Mouse (Mus musculus) hindbrain, embryonic 15.5 days (tissue): Measurements from ENCODE around the gene 4933405L10Rik. TPM values are rescaled to one million over a fixed set of nuclear protein-coding genes. Genes with fewer than 3 reads are reported as not detected.
A peak's percentile ranks its signal among the peaks of the same experiment; 100 is the strongest.

Source experiments
- ATAC-seq: fragments of 200-750 bp; cut with Nextera tagmentation; 2 replicates; pipeline ENCODE4 v1.8.0; 2017; ENCODE audit warnings: low read depth, moderate number of reproducible peaks, moderate TSS enrichment; ENCODE audit not compliant: low FRiP score
- H3K27ac ChIP-seq: fragments of 300-500 bp; sonication (generic); replicated peaks from 2 replicates; pipeline ENCODE4 v1.5.1; 2015; ENCODE audit warnings: mild to moderate bottlenecking, inconsistent platforms
- H3K27me3 ChIP-seq: fragments of 300-500 bp; sonication (generic); 2 replicates; pipeline ENCODE4 v1.6.1; 2015; ENCODE audit warnings: control low read depth, inconsistent platforms
- H3K36me3 ChIP-seq: fragments of 300-500 bp; sonication (generic); 2 replicates; pipeline ENCODE4 v1.6.1; 2015; ENCODE audit warnings: control low read depth, inconsistent platforms
- H3K4me1 ChIP-seq: fragments of 300-500 bp; sonication (generic); replicated peaks from 2 replicates; pipeline ENCODE4 v1.6.1; 2015; ENCODE audit warnings: control low read depth, inconsistent platforms
- H3K4me2 ChIP-seq: fragments of 300-500 bp; sonication (generic); 2 replicates; pipeline ENCODE4 v1.6.1; 2015; ENCODE audit warnings: moderate library complexity, mild to moderate bottlenecking, inconsistent platforms
- H3K4me3 ChIP-seq: fragments of 300-500 bp; sonication (generic); 2 replicates; pipeline ENCODE4 v1.5.1; 2015; ENCODE audit warnings: mild to moderate bottlenecking, inconsistent platforms
- H3K9ac ChIP-seq: fragments of 300-500 bp; sonication (generic); 2 replicates; pipeline ENCODE4 v1.6.1; 2015; ENCODE audit warnings: inconsistent platforms
- H3K9me3 ChIP-seq: fragments of 300-500 bp; sonication (generic); 2 replicates; pipeline ENCODE4 v1.6.1; 2016; ENCODE audit warnings: control low read depth, inconsistent platforms
- WGBS: fragments of 180-500 bp; shearing (Covaris S2); methylation state at CpG from one replicate; pipeline ENCODE4 v1.1.7; 2015; 5-methylcytosine and 5-hydroxymethylcytosine counted together
- polyA plus RNA-seq: library from polyadenylated mRNA; unstranded; fragments of >200 nt; fragmentation: Nextera tagmentation; extraction: Ambion mirVana; gene quantifications from 2 replicates; pipeline ENCODE4 v1.2.1, GENCODE M21; 2015

The 4933405L10Rik gene
- polyA plus RNA-seq, 1 experiment from 2014 or later: 0.23 TPM

GRCm38 (mm10) chr8:105692449-105693182, 14.8 kb upstream of the 4933405L10Rik start:
- Histone ChIP-seq H3K9me3 (no peaks in the 10 kb centered on the region), H3K9ac (no peak overlapping the region), H3K27me3 (no peaks in the 10 kb centered on the region), H3K4me2 (no peak overlapping the region), H3K27ac (0 out of 2 replicates have a peak overlapping the region, but pooled peaks have one; percentile 93), H3K36me3 (peaks cover 22% of the 10 kb centered on the region), H3K4me1 (peaks cover 23% of the 10 kb centered on the region), H3K4me3 (no peak overlapping the region)
- no peak for ATAC-seq
- 95% methylated on average over 11 of the region's 11 CpGs for WGBS

- Histone ChIP-seq H3K36me3 (peaks cover 32% of the 10 kb centered on the region), H3K4me1 (peaks cover 23% of the 10 kb centered on the region), H3K4me3 (peak overlapping the region; percentile 89), H3K27ac (peak overlapping the region; percentile 93), H3K27me3 (no peaks in the 10 kb centered on the region), H3K9ac (peak overlapping the region; percentile 91), H3K9me3 (no peaks in the 10 kb centered on the region), H3K4me2 (peak overlapping the region; percentile 89)
- whole genome bisulfite sequencing: 2% methylated on average over 24 of the region's 30 CpGs
- peak; percentile 72 for ATAC-seq
Observed at GRCm38 (mm10) chr8:105693648-105694047, 13.8 kb upstream of the 4933405L10Rik start.

DNA sequence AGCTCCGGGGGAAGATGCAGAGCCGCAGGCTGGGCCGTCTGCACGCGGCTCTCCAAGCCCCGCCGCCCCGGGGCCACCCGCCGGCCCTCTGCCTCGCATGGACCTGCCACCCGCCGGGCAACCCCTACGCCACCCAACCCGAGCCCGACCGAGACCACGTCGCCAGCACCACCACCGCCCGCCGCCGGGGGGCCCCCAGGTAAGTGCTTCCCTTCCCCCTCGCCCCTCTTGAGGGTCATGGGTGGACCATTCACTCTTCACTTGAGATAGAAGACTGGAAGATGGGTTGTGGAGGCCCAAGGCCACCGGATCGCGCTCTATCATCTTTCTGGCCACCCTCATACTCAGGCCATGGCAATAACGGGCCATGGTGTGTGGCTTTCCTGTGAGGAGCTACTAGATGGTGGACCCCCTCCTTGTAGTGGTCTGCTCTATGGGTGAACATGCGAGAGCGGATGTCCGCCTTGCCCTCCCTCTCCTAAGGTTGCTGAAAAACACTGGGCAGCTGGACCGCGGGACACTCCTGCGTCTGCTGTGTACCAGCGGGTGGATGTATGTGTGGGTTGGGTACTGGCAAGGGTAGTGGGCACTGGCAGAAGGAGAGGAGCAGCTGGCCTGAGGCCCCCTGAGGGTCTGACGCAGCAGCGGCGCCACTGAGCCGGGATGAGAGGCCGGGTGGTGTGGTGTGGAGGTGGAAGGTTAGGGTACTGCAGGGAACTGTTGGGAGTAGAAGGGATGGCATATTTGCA, 13.2 kb upstream of the 4933405L10Rik start:
- peak overlapping the region; percentile 89 for H3K4me2 ChIP-seq
- peaks cover 35% of the 10 kb centered on the region for H3K36me3 ChIP-seq
- peak overlapping the region; percentile 89 for H3K4me3 ChIP-seq
- peak overlapping the region; percentile 91 for H3K9ac ChIP-seq
- ATAC-seq: peak; percentile 50
- peaks cover 24% of the 10 kb centered on the region for H3K4me1 ChIP-seq
- H3K27ac ChIP-seq: peak overlapping the region; percentile 93
- 3% methylated on average over 39 of the region's 40 CpGs for WGBS
- H3K9me3 ChIP-seq: no peaks in the 10 kb centered on the region
- H3K27me3 ChIP-seq: no peaks in the 10 kb centered on the region

DNA sequence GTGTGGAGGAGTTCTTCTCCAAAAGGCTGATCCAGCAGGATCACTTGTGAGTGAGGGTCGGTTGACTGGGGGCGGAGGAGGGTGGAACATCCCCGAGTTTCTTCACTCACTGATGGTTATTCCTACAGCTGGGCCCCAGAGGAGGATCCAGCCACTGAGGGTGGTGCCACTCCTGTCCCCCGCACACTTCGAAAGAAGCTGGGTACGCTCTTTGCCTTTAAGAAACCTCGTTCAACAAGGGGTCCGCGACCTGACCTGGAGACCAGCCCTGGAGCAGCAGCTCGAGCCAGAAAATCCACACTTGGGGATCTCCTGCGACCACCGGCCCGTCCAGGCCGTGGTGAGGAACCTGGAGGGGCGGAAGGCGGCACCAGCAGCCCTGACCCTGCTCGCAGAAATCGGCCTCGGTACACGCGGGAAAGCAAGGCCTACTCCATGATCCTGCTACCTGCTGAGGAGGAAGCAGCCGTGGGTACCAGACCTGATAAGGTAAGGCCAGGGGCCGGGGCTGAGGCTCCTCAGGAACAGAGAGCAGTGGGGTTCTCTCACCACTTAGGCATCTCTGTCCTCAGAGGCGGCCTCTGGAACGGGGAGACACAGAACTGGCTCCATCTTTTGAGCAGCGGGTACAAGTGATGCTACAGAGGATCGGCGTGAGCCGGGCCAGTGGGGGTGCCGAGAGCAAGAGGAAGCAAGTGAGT, 12.2 kb upstream of the 4933405L10Rik start:
- peak overlapping the region; percentile 91 for H3K9ac ChIP-seq
- ATAC-seq: no peak
- 81% methylated on average over 30 of the region's 30 CpGs for WGBS
- peak overlapping the region; percentile 89 for H3K4me3 ChIP-seq
- H3K27me3 ChIP-seq: no peaks in the 10 kb centered on the region
- peaks cover 34% of the 10 kb centered on the region for H3K4me1 ChIP-seq
- H3K9me3 ChIP-seq: no peaks in the 10 kb centered on the region
- H3K4me2 ChIP-seq: peak overlapping the region; percentile 89
- H3K27ac ChIP-seq: peak overlapping the region; percentile 93
- H3K36me3 ChIP-seq: peaks cover 35% of the 10 kb centered on the region

DNA sequence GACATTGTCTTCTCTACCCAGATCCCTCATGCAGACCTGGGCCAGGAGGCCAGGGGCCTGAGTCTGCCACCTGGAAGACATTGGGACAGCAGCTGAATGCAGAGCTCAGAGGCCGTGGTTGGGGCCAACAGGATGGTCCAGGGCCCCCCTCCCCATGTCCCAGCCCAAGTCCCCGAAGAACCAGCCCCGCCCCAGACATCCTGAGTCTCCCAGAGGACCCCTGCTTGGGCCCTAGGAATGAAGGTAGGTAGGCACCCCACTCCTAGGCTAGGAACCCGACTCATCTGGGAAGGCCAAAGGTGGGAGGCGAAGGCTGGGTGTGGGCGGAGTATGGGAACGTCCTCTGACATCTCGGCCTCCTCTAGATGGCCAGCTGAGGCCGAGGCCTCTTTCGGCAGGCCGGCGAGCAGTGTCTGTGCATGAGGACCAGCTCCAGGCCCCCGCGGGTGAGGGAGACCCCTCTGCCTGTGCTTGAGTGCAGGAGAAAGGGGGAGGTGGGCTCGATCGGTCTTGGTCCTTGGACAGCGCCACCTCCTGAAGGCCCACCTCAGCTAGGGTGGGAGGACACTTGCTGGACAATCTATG, 10.2 kb upstream of the 4933405L10Rik start:
- Histone ChIP-seq H3K9ac (no peak overlapping the region), H3K36me3 (peaks cover 35% of the 10 kb centered on the region), H3K27ac (no peak overlapping the region), H3K27me3 (no peaks in the 10 kb centered on the region), H3K4me1 (peaks cover 43% of the 10 kb centered on the region), H3K4me2 (no peak overlapping the region), H3K9me3 (no peaks in the 10 kb centered on the region), H3K4me3 (no peak overlapping the region)
- 94% methylated on average over 17 of the region's 17 CpGs for WGBS
- no peak for ATAC-seq

- Histone ChIP-seq H3K36me3 (peaks cover 41% of the 10 kb centered on the region), H3K4me1 (peaks cover 51% of the 10 kb centered on the region), H3K27me3 (no peaks in the 10 kb centered on the region), H3K4me2 (no peak overlapping the region), H3K9ac (no peak overlapping the region), H3K4me3 (no peak overlapping the region), H3K9me3 (no peaks in the 10 kb centered on the region), H3K27ac (no peak overlapping the region)
- WGBS: 92% methylated on average over 5 of the region's 5 CpGs
- no peak for ATAC-seq
Observed at GRCm38 (mm10) chr8:105698734-105699133, 8.7 kb upstream of the 4933405L10Rik start.

- H3K36me3 ChIP-seq: peaks cover 46% of the 10 kb centered on the region
- 90% methylated on average over 11 of the region's 11 CpGs for WGBS
- no peak overlapping the region for H3K27ac ChIP-seq
- H3K4me1 ChIP-seq: peaks cover 44% of the 10 kb centered on the region
- H3K9me3 ChIP-seq: no peaks in the 10 kb centered on the region
- no peak for ATAC-seq
- no peaks in the 10 kb centered on the region for H3K27me3 ChIP-seq
- peak overlapping the region; percentile 70; the same call in 1 of the 2 replicates for H3K9ac ChIP-seq
- peak overlapping the region; percentile 93 for H3K4me2 ChIP-seq
- H3K4me3 ChIP-seq: peak overlapping the region; percentile 56
Observed at GRCm38 (mm10) chr8:105699488-105700215, 7.8 kb upstream of the 4933405L10Rik start.

DNA sequence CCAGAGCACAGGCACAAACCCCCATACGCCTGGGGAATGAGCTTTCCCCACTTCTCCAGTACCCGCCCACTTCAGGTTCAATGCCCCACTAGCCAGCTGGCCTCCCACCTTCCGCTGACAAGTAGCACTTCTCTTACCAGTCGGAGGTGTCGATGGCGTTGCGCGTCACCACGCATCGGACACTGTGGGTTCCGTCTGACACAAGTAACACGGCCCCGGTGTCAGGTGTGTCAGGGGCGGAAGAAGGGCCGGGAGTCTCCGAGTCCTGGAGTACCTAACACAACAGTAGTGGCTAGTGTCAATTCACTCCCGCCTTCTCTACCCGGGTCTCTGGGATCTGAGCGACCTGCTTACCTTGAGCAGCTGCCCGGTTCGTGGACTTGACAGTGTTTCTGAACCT, 6.9 kb upstream of the 4933405L10Rik start:
- under 1% methylated on average over 21 of the region's 21 CpGs for WGBS

GRCm38 (mm10) chr8:105700966-105701824, 6.3 kb upstream of the 4933405L10Rik start, which contains the start of the genes Acd and Pard6a:
Gene Acd (minus strand): TSS chr8:105701102.
Gene Pard6a (plus strand): TSS chr8:105701148.
- H3K4me2 ChIP-seq: peak within 1 kb of the TSS; percentile 93
- H3K27me3 ChIP-seq: no peaks in the 10 kb centered on the region
- H3K27ac ChIP-seq: peak within 1 kb of the TSS; percentile 91
- under 1% methylated on average over 60 of the region's 60 CpGs for WGBS
- peak; percentile 76 for ATAC-seq
- peaks cover 37% of the 10 kb centered on the region for H3K36me3 ChIP-seq
- peak within 1 kb of the TSS; percentile 56 for H3K4me3 ChIP-seq
- peaks cover 32% of the 10 kb centered on the region for H3K4me1 ChIP-seq
- H3K9ac ChIP-seq: peak within 1 kb of the TSS; percentile 70
- H3K9me3 ChIP-seq: no peaks in the 10 kb centered on the region

More for the DNA sequence above, 6.9 kb upstream of the 4933405L10Rik start:
- ATAC-seq: peak; percentile 54
- Histone ChIP-seq H3K36me3 (peaks cover 43% of the 10 kb centered on the region), H3K4me2 (peak overlapping the region; percentile 93), H3K4me1 (peaks cover 35% of the 10 kb centered on the region), H3K9me3 (no peaks in the 10 kb centered on the region), H3K9ac (peak overlapping the region; percentile 70), H3K27me3 (no peaks in the 10 kb centered on the region), H3K4me3 (peak overlapping the region; percentile 56), H3K27ac (peak overlapping the region; percentile 91; the same call in 1 of the 2 replicates)

- peaks cover 29% of the 10 kb centered on the region for H3K36me3 ChIP-seq
- WGBS: 28% methylated on average over 18 of the region's 18 CpGs
- H3K9me3 ChIP-seq: no peaks in the 10 kb centered on the region
- peak overlapping the region; percentile 91 for H3K27ac ChIP-seq
- H3K27me3 ChIP-seq: no peaks in the 10 kb centered on the region
- peaks cover 40% of the 10 kb centered on the region for H3K4me1 ChIP-seq
- peak overlapping the region; percentile 70 for H3K9ac ChIP-seq
- H3K4me2 ChIP-seq: peak overlapping the region; percentile 93
- ATAC-seq: peak; percentile 7; the same call in 1 of the 2 replicates
- peak overlapping the region; percentile 56 for H3K4me3 ChIP-seq
Observed at GRCm38 (mm10) chr8:105702001-105702401, 5.5 kb upstream of the 4933405L10Rik start.
